11 mouse cellular contexts compared by ENCODE assay signal in the genomic region with DNA sequence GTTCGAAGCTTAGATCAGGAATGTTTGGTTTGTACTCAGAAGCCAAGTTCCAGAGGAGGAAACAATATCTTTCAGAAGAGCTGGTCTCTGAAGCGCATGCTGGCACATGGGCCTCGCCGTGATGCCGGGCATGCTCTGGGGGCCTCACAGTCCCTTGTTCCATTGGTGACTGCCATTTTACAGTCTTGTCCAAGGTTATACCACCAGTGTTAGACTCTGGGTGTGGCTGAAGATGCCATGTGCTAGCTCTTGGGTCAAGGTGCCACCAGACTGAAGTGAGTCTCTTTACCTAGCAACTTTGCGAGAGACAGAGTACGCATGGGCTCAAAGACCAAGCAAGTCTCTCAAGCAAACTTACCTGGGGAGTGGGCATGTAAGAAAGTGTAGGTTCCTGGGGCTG.
DNase-seq lines count a peak whose midpoint lies in the region; ATAC-seq lines count a peak whose summit lies in the region.
"Had no signal": no experiment of that assay in that cellular context is flagged by ENCODE, and none has a peak within 500 bp of the region (broad histone marks: within the 10 kb centered on the region; RNA-seq: fewer than 3 reads in every experiment).

No protein-coding gene starts in this region.

- peak overlapping the region; percentile 83 for H3K27ac ChIP-seq in hindbrain, embryonic 10.5 days
- no peak overlapping the region for H3K27ac ChIP-seq in hindbrain, embryonic 16.5 days (ENCODE audit: low read depth, low read length)
- H3K27ac ChIP-seq in embryonic facial prominence, embryonic 11.5 days (replicated peaks; ENCODE audit: low read depth, low read length) = peak overlapping the region; percentile 87
- H3K27ac ChIP-seq in forebrain, embryonic 12.5 days = peak overlapping the region; percentile 75
- H3K27ac ChIP-seq in limb, embryonic 11.5 days (replicated peaks; ENCODE audit: low read depth, low read length) = peak overlapping the region; percentile 95
- H3K27ac ChIP-seq: liver, embryonic 13.5 days had no signal

- H3K9me3 ChIP-seq in hindbrain, embryonic 10.5 days = no peaks in the 10 kb centered on the region
- no peaks in the 10 kb centered on the region for H3K9me3 ChIP-seq in hindbrain, embryonic 16.5 days (ENCODE audit: control insufficient read depth, low read length)
- H3K9me3 ChIP-seq in embryonic facial prominence, embryonic 11.5 days (replicated peaks; ENCODE audit: control insufficient read depth, low read length) = no peaks in the 10 kb centered on the region
- H3K9me3 ChIP-seq in forebrain, embryonic 12.5 days = no peaks in the 10 kb centered on the region
- H3K9me3 ChIP-seq in limb, embryonic 11.5 days (ENCODE audit: control insufficient read depth, low read length) = no peaks in the 10 kb centered on the region
- H3K9me3 ChIP-seq: liver, embryonic 13.5 days had no signal

- peaks cover 13% of the 10 kb centered on the region for H3K36me3 ChIP-seq in hindbrain, embryonic 10.5 days
- no peaks in the 10 kb centered on the region for H3K36me3 ChIP-seq in hindbrain, embryonic 16.5 days (ENCODE audit: control insufficient read depth, insufficient read depth, low read length)
- H3K36me3 ChIP-seq in embryonic facial prominence, embryonic 11.5 days (replicated peaks; ENCODE audit: control insufficient read depth, insufficient read depth, low read depth, low read length) = no peaks in the 10 kb centered on the region
- no peaks in the 10 kb centered on the region for H3K36me3 ChIP-seq in forebrain, embryonic 12.5 days (replicated peaks)
- no peaks in the 10 kb centered on the region for H3K36me3 ChIP-seq in limb, embryonic 11.5 days (ENCODE audit: control insufficient read depth, insufficient read depth, low read length)
- H3K36me3 ChIP-seq: liver, embryonic 13.5 days had no signal

- no peak for DNase-seq in hindbrain, embryonic 10.5 days (ENCODE audit: low spot score)
- DNase-seq in embryonic facial prominence, embryonic 11.5 days (ENCODE audit: low spot score) = no peak
- DNase-seq in limb, embryonic 11.5 days (ENCODE audit: low spot score) = no peak
- DNase-seq in retina, postnatal 1 day = no peak
- DNase-seq in layer of hippocampus, adult 18-20 months (ENCODE audit: low spot score in 2 of 2) = no peak
- no peak for DNase-seq in left cerebral cortex, adult 11 months (ENCODE audit: low spot score)
- DNase-seq: liver, embryonic 13.5 days; right cerebral cortex, postnatal 25 days; thymus, postnatal 36 days had no signal

- 0 out of 2 replicates have a peak, but pooled peaks cover 4% of the 10 kb centered on the region for H3K27me3 ChIP-seq in hindbrain, embryonic 10.5 days (ENCODE audit: insufficient read depth, poor library complexity, severe bottlenecking)
- H3K27me3 ChIP-seq in hindbrain, embryonic 16.5 days (replicated peaks; ENCODE audit: control insufficient read depth, insufficient read depth, low read length) = no peaks in the 10 kb centered on the region
- no peaks in the 10 kb centered on the region for H3K27me3 ChIP-seq in embryonic facial prominence, embryonic 11.5 days (ENCODE audit: control insufficient read depth, insufficient read depth, low read length)
- no peaks in the 10 kb centered on the region; the same call in 1 of the 2 replicates for H3K27me3 ChIP-seq in forebrain, embryonic 12.5 days
- H3K27me3 ChIP-seq in limb, embryonic 11.5 days (ENCODE audit: control insufficient read depth, insufficient read depth, low read length) = no peaks in the 10 kb centered on the region

- no peak overlapping the region for H3K9ac ChIP-seq in hindbrain, embryonic 16.5 days (ENCODE audit: low read depth, low read length)
- no peak overlapping the region for H3K9ac ChIP-seq in embryonic facial prominence, embryonic 11.5 days (replicated peaks; ENCODE audit: low read length)
- H3K9ac ChIP-seq in forebrain, embryonic 12.5 days = no peak overlapping the region
- no peak overlapping the region for H3K9ac ChIP-seq in limb, embryonic 11.5 days (ENCODE audit: low read length)
- H3K9ac ChIP-seq: liver, embryonic 13.5 days had no signal

- peaks cover 65% of the 10 kb centered on the region for H3K4me1 ChIP-seq in hindbrain, embryonic 10.5 days (replicated peaks)
- peaks cover 10% of the 10 kb centered on the region for H3K4me1 ChIP-seq in hindbrain, embryonic 16.5 days (ENCODE audit: control insufficient read depth, insufficient read depth, low read depth, low read length)
- H3K4me1 ChIP-seq in embryonic facial prominence, embryonic 11.5 days (ENCODE audit: control insufficient read depth, insufficient read depth, low read length) = peaks cover 22% of the 10 kb centered on the region
- H3K4me1 ChIP-seq in forebrain, embryonic 12.5 days = peaks cover 34% of the 10 kb centered on the region
- H3K4me1 ChIP-seq in limb, embryonic 11.5 days (ENCODE audit: control insufficient read depth, insufficient read depth, low read length) = peaks cover 63% of the 10 kb centered on the region
- H3K4me1 ChIP-seq: liver, embryonic 13.5 days had no signal

- no peak for ATAC-seq in hindbrain, embryonic 16.5 days
- no peak for ATAC-seq in embryonic facial prominence, embryonic 11.5 days (replicated peaks; ENCODE audit: insufficient number of reproducible peaks, low FRiP score, low TSS enrichment, low read depth)
- no peak for ATAC-seq in forebrain, embryonic 12.5 days (ENCODE audit: low FRiP score)
- no peak for ATAC-seq in limb, embryonic 11.5 days (ENCODE audit: insufficient number of reproducible peaks, low FRiP score, low TSS enrichment, low read depth)

- H3K4me2 ChIP-seq in hindbrain, embryonic 16.5 days (ENCODE audit: low read length) = no peak overlapping the region
- no peak overlapping the region for H3K4me2 ChIP-seq in embryonic facial prominence, embryonic 11.5 days (ENCODE audit: low read depth, low read length)
- H3K4me2 ChIP-seq in forebrain, embryonic 12.5 days = no peak overlapping the region
- H3K4me2 ChIP-seq in limb, embryonic 11.5 days (ENCODE audit: low read depth, severe bottlenecking) = peak overlapping the region; percentile 1; the same call in 1 of the 2 replicates
- H3K4me2 ChIP-seq: liver, embryonic 13.5 days had no signal

- H3K4me3 ChIP-seq in hindbrain, embryonic 10.5 days = no peak overlapping the region
- no peak overlapping the region for H3K4me3 ChIP-seq in hindbrain, embryonic 16.5 days (ENCODE audit: low read length)
- no peak overlapping the region for H3K4me3 ChIP-seq in embryonic facial prominence, embryonic 11.5 days (ENCODE audit: low read depth, low read length)
- no peak overlapping the region for H3K4me3 ChIP-seq in forebrain, embryonic 12.5 days (replicated peaks)
- H3K4me3 ChIP-seq in limb, embryonic 11.5 days (ENCODE audit: low read depth, low read length) = no peak overlapping the region
- H3K4me3 ChIP-seq: liver, embryonic 13.5 days had no signal

- WGBS in hindbrain, embryonic 10.5 days = 86% methylated on average over 7 of the region's 7 CpGs
- 91% methylated on average over 7 of the region's 7 CpGs for WGBS in hindbrain, embryonic 16.5 days
- WGBS in embryonic facial prominence, embryonic 11.5 days = 62% methylated on average over 7 of the region's 7 CpGs
- WGBS in forebrain, embryonic 12.5 days = 90% methylated on average over 7 of the region's 7 CpGs
- 77% methylated on average over 7 of the region's 7 CpGs for WGBS in limb, embryonic 11.5 days
